Mouse (Mus musculus): ENCODE data around the gene Tmprss3.

Tmprss3 gene

DNA sequence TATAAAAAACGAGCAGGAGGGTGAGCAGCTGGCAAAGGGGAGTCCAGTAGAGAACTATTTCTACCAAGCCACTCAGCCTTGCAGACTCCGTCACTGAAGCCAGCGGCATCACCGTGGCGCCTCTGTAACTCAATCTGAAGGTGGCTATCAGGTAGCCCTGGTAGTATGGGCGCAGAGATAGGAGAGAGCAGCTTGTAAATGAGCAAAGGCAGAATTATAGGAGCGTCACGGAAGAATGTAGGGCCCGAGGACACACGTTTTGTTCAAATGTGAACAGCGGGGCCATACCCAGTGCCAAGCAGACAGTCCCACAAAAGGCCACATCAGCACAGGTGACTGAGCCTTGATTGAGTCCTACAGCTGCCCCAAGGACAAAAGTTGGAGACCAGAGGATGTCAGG lies at the start of gene Tmprss3:
Tmprss3 (minus strand) TSS at position 101 of the 400 bp plus-strand sequence.
- Histone ChIP-seq H3K27me3 (ENCODE audit: insufficient read depth, low read length) (peaks cover 9% of the 10 kb centered on the region; the same call in 1 of the 2 replicates), H3K9me3 (ENCODE audit: low read length) (no peaks in the 10 kb centered on the region), H3K4me1 (replicated peaks; ENCODE audit: low read depth, low read length) (peaks cover 24% of the 10 kb centered on the region), H3K36me3 (ENCODE audit: insufficient read depth, low read length) (no peaks in the 10 kb centered on the region), H3K4me3 (replicated peaks; ENCODE audit: low read length) (peak within 1 kb of the TSS; percentile 56)
- TF ChIP-seq POU5F1 (IDR thresholded peaks at IDR 0.05; ENCODE audit: borderline replicate concordance, low read length) (no peak), CTCF (conservative IDR thresholded peaks at IDR 0.05; ENCODE audit: low read length) (no peak), NANOG (IDR thresholded peaks at IDR 0.05; ENCODE audit: borderline replicate concordance, low read length) (no peak)

DNA sequence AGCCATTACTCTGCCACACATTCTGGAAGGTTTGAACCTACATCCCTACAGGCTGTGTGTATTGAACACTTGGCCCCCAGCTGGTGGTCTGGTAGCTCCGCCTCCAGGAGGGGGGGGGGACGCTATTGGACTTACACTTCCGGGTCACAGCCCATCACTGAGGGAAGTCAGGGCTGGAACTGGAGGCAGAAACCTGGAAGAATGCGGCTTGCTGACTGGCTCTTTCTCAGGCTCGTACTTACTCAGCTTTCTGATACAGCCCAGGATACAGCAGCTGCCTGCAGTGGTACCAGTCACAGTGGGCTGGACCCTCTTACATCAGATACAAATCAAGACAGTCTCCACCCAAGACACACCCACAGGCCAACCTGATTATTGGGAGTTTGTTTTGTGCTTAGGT lies 48.4 kb upstream of the Tmprss3 start:
- Histone ChIP-seq H3K4me3 (replicated peaks; ENCODE audit: low read length) (peak overlapping the region; percentile 80), H3K36me3 (ENCODE audit: insufficient read depth, low read length) (peaks cover 17% of the 10 kb centered on the region), H3K9me3 (ENCODE audit: low read length) (peaks cover 9% of the 10 kb centered on the region), H3K27me3 (ENCODE audit: insufficient read depth, low read length) (no peaks in the 10 kb centered on the region), H3K4me1 (replicated peaks; ENCODE audit: low read depth, low read length) (peaks cover 31% of the 10 kb centered on the region)
- TF ChIP-seq CTCF (conservative IDR thresholded peaks at IDR 0.05; ENCODE audit: low read length) (no peak), NANOG (IDR thresholded peaks at IDR 0.05; ENCODE audit: borderline replicate concordance, low read length) (0 out of 2 replicates have a peak, but pooled peaks have one; percentile 4)

DNA sequence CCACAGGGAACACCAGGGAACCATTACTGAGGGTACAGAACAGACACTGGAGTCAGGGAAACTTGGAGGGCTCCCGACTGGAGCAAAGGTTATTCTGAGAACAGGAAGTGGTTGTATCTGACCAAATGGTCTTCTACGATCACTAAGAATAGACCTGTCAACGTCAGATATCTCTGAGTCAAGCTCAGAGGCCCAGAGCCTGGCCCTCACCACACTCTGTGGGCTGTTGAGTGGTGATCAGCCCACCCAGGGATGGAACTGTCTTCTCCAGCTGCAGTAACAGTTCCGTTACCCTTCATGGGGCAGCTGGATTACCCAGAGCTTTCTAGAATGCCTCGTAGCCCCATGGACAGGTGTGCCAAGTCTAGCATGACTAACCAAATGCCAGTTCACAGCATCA lies 46.5 kb upstream of the Tmprss3 start:
- Histone ChIP-seq H3K4me1 (replicated peaks; ENCODE audit: low read depth, low read length) (peaks cover 21% of the 10 kb centered on the region), H3K9me3 (ENCODE audit: low read length) (peaks cover 9% of the 10 kb centered on the region), H3K36me3 (ENCODE audit: insufficient read depth, low read length) (peaks cover 27% of the 10 kb centered on the region), H3K4me3 (replicated peaks; ENCODE audit: low read length) (no peak overlapping the region), H3K27me3 (ENCODE audit: insufficient read depth, low read length) (no peaks in the 10 kb centered on the region)
- TF ChIP-seq NANOG (IDR thresholded peaks at IDR 0.05; ENCODE audit: borderline replicate concordance, low read length) (no peak), CTCF (conservative IDR thresholded peaks at IDR 0.05; ENCODE audit: low read length) (no peak), POU5F1 (IDR thresholded peaks at IDR 0.05; ENCODE audit: borderline replicate concordance, low read length) (no peak)

DNA sequence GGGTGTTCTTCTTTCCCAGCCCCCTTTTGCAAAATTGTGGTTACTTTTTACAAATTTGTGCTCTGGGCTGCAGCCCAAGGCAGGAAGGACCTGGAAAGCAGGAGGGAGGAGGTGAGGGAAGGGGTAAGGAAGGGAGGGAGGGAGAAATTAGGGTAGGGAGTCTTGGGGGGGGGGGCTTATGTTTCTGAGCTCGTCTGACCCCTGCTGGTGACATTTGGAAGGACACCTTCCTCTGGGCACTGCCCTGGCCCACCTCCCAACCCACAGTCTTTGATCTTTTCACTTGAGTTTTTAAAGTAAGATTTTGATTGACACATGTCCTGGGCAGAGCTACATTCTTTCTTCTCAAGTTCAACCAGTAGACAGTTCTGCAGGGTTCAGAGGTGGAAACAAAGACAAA lies 44.0 kb upstream of the Tmprss3 start:
- Histone ChIP-seq H3K9me3 (ENCODE audit: low read length) (peaks cover 9% of the 10 kb centered on the region), H3K36me3 (ENCODE audit: insufficient read depth, low read length) (peaks cover 52% of the 10 kb centered on the region), H3K4me3 (replicated peaks; ENCODE audit: low read length) (no peak overlapping the region), H3K4me1 (replicated peaks; ENCODE audit: low read depth, low read length) (peaks cover 19% of the 10 kb centered on the region), H3K27me3 (ENCODE audit: insufficient read depth, low read length) (no peaks in the 10 kb centered on the region)
- TF ChIP-seq POU5F1 (IDR thresholded peaks at IDR 0.05; ENCODE audit: borderline replicate concordance, low read length) (no peak), CTCF (conservative IDR thresholded peaks at IDR 0.05; ENCODE audit: low read length) (peak; percentile 39)

DNA sequence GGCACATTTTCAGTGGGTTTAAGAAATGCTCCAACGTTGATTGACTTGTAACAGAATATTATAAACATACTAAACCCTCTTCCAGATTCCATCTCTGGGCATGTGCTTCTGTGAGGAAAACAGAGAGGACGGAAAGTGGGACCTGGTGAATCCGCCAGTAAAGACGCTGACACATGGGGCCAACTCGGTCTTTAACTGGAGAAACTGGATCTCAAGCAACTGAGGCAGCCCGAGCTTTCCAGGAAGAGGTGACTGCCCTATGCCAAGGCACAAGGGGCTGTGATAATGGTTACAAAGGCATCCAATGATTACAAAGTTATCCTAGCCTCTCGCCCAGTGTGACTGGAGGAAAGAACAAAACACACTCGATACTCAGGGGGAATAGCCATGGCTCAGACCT lies 42.4 kb upstream of the Tmprss3 start:
- H3K27me3 ChIP-seq (ENCODE audit: insufficient read depth, low read length) = no peaks in the 10 kb centered on the region
- TF ChIP-seq NANOG (IDR thresholded peaks at IDR 0.05; ENCODE audit: borderline replicate concordance, low read length) = no peak
- no peak for TF ChIP-seq POU5F1 (IDR thresholded peaks at IDR 0.05; ENCODE audit: borderline replicate concordance, low read length)
- TF ChIP-seq CTCF (conservative IDR thresholded peaks at IDR 0.05; ENCODE audit: low read length) = no peak
- peaks cover 9% of the 10 kb centered on the region for H3K9me3 ChIP-seq (ENCODE audit: low read length)

DNA sequence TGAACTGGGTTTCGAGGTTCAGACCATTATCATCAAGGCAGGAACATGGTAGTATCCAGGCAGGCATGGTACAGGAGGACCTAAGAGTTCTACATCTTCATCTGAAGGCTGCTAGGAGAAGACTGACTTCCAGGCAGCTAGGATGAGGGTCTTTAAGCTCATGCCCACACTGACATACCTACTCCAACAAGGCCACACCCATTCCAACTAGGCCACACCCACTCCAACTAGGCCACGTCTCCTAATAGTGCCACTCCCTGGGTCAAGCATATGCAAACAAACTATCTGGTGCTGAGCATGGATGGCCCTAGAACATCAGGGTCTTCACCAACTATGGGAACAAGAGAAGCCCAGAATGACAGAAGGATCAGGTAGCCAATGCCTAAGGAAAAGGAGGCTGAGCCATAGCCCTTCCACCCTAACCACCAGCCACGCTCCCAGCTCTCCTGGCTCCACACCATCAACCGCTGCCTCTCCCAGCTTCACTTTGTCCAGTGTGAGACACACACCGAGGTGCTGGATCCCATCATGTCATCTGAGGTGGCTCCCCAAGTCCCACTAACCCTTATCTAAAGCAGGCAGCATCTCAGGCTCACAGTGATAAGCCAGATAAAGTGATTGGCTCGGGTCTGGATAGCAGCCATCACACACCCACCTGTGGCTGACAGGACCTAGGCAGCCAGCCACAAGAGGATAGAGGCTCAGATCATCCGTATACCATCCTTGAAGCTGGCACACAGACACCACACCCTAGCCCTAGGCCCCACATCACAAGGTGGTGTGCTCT lies 39.6 kb upstream of the Tmprss3 start:
- Histone ChIP-seq H3K36me3 (ENCODE audit: insufficient read depth, low read length) (peaks cover 90% of the 10 kb centered on the region), H3K4me1 (replicated peaks; ENCODE audit: low read depth, low read length) (peaks cover 9% of the 10 kb centered on the region; the same call in 1 of the 2 replicates), H3K27me3 (ENCODE audit: insufficient read depth, low read length) (no peaks in the 10 kb centered on the region), H3K9me3 (ENCODE audit: low read length) (peaks cover 2% of the 10 kb centered on the region), H3K4me3 (replicated peaks; ENCODE audit: low read length) (no peak overlapping the region)
- TF ChIP-seq CTCF (conservative IDR thresholded peaks at IDR 0.05; ENCODE audit: low read length) (no peak), POU5F1 (IDR thresholded peaks at IDR 0.05; ENCODE audit: borderline replicate concordance, low read length) (no peak), NANOG (IDR thresholded peaks at IDR 0.05; ENCODE audit: borderline replicate concordance, low read length) (no peak)

More for the DNA sequence above, 42.4 kb upstream of the Tmprss3 start:
- peaks cover 9% of the 10 kb centered on the region for H3K4me1 ChIP-seq (replicated peaks; ENCODE audit: low read depth, low read length)
- H3K36me3 ChIP-seq (ENCODE audit: insufficient read depth, low read length) = peaks cover 69% of the 10 kb centered on the region
- H3K4me3 ChIP-seq (replicated peaks; ENCODE audit: low read length) = no peak overlapping the region

DNA sequence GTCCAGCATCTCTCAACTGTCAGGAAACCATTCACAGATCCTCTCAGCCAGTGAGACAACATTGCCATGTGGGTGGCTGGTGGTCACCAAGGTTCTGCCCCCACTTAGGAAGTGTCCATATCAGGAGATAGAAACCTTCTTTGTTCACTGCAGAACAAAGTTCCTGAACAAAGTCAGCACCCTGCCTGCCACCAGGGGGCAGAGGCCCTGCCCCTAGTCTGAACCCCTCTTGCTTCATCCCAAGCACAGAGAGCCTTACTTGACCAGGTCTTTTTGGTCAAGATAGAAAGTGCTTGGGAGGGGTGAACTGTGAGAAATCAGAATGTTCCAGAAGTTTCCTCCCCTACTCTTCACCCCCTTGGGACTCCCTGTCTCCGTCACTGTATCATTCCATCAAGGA lies 37.1 kb upstream of the Tmprss3 start:
- peaks cover 15% of the 10 kb centered on the region; the same call in 1 of the 2 replicates for H3K4me1 ChIP-seq (replicated peaks; ENCODE audit: low read depth, low read length)
- H3K36me3 ChIP-seq (ENCODE audit: insufficient read depth, low read length) = peaks cover 94% of the 10 kb centered on the region
- H3K27me3 ChIP-seq (ENCODE audit: insufficient read depth, low read length) = no peaks in the 10 kb centered on the region
- H3K9me3 ChIP-seq (ENCODE audit: low read length) = peaks cover 7% of the 10 kb centered on the region; the same call in 1 of the 2 replicates
- no peak overlapping the region for H3K4me3 ChIP-seq (replicated peaks; ENCODE audit: low read length)
- TF ChIP-seq NANOG (IDR thresholded peaks at IDR 0.05; ENCODE audit: borderline replicate concordance, low read length) = no peak
- peak; percentile 35; the same call in 1 of the 2 replicates for TF ChIP-seq CTCF (conservative IDR thresholded peaks at IDR 0.05; ENCODE audit: low read length)
- no peak for TF ChIP-seq POU5F1 (IDR thresholded peaks at IDR 0.05; ENCODE audit: borderline replicate concordance, low read length)

DNA sequence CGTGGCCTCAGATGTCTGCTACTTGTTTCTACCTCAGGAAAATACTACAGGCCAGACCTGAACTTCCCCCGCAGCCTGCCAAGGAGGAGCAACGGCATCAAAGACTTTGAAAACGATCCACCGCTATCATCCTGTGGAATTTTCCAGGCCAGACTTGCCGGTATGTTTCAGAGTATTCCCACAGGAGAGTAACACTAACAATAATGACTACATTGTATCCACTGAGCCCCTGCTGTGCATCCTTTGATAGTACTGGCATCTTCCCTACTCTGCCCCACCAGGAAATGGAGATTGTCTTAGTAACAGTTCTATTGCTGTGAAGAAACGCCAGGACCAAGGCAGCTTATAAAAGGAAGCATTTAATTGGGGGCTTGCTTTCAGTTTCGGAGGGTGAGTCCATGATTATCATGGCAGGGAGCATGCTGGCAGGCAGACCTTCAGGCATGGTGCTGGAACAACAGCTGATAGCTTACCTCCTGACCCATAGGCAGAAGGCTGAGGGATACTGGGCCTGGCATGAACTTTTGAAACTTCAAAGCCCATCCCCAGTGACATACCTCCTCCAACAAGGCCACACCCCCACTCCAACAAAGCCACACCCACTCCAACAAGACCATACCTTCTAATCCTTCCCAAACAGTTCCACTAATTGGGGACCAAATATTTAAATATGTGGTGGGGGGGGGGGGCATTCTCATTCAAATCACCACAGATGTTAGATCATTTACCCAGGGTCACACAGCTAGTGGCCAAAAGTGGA lies 33.7 kb upstream of the Tmprss3 start:
- TF ChIP-seq CTCF (conservative IDR thresholded peaks at IDR 0.05; ENCODE audit: low read length) (no peak), NANOG (IDR thresholded peaks at IDR 0.05; ENCODE audit: borderline replicate concordance, low read length) (no peak; the same call in 1 of the 2 replicates)
- H3K27me3 ChIP-seq (ENCODE audit: insufficient read depth, low read length) = no peaks in the 10 kb centered on the region
- H3K36me3 ChIP-seq (ENCODE audit: insufficient read depth, low read length) = peaks cover 68% of the 10 kb centered on the region
- peaks cover 7% of the 10 kb centered on the region; the same call in 1 of the 2 replicates for H3K4me1 ChIP-seq (replicated peaks; ENCODE audit: low read depth, low read length)
- no peak overlapping the region for H3K4me3 ChIP-seq (replicated peaks; ENCODE audit: low read length)
- peaks cover 7% of the 10 kb centered on the region; the same call in 1 of the 2 replicates for H3K9me3 ChIP-seq (ENCODE audit: low read length)
